Mouse (Mus musculus) G1E (cell line): Measurements from ENCODE around the gene Tubg2.

Experiments
- CTCF ChIP-seq: IDR thresholded peaks from 2 replicates; pipeline ENCODE4 v1.5.1; 2012; ENCODE audit warnings: low read depth, low read length, inconsistent platforms, mixed read lengths
- GATA1 ChIP-seq: IDR thresholded peaks from 2 replicates; pipeline ENCODE4 v1.6.1; 2012; ENCODE audit warnings: borderline replicate concordance, low read length, inconsistent platforms, mixed read lengths
- POLR2AphosphoS5 ChIP-seq: IDR thresholded peaks from 2 replicates; pipeline ENCODE4 v1.6.1; 2012; ENCODE audit warnings: low read depth, low read length, inconsistent platforms; ENCODE audit not compliant: insufficient replicate concordance
- TAL1 ChIP-seq: conservative IDR thresholded peaks from 2 replicates; pipeline ENCODE4 v1.6.1; 2012; ENCODE audit warnings: low read depth, low read length, inconsistent platforms, mixed read lengths

- TF ChIP-seq CTCF (no peak), POLR2AphosphoS5 (no peak), GATA1 (no peak), TAL1 (no peak)
These were observed 22.7 kb upstream of the Tubg2 start for GRCm38 (mm10) chr11:101133037-101133436.
